Mouse (Mus musculus): Measurements from ENCODE around the gene Btbd7.

Btbd7 gene

DNA sequence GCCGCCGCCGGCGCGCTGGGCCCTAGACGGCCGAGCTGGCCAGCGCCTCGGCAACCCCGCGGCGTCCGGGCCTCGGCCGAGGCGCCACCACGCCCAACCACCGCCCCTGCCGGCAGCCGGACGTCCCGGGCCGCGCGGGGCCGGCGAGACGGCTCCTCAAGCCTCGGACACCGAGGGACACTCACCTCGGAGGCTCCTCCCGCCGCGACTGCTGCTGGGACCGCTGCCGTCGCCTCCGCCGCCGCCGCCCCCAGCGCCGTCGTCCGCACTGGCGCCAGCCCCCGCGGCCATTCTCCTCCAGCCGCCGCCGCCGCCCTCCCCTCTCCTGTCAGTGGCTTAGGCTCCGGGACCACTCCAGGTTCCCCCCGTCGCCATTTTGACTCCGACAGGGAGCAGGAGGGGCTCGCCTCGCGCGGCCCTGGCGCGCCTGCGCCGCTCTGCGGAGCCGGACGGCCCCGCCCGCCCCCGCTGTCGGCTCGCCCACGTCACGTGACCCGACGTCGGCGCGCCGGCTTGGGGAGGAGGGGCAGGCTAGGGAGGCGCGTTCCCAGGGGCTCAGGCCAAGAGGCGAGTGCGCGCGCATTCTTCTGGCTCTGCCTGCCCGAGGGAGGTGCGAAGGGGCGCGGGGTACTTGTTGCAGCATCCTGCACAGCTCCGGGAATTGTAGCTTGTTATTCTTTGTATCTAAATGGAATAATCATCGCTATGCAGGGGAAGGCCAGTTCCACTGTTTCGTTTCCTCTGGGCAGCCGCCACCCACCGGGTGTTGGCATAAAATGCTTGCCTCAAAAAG lies at the start of gene Btbd7:
TSS of gene Btbd7 (minus strand) at position 441 of the 793 bp plus-strand sequence.
- peak; percentile 95 to 96 for DNase-seq

DNA sequence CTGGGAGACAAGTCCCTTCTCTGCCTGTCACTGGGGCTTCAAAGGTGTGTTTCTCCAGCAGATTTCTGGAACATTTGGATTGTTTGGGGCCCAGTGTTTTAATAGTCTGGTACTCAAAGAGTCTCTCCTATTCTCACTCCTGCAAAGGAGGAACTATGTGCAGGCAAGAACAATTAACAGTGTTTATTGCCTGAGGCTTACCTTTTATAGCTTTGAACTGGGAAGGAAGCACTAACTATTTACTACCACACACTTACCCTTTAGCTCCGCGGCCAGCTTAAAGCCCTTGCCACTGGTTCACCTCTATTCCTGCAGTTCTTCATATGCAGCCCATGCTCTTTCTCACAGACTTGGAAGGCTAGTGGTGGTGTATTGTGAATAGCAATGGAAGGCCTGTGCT lies 37.8 kb upstream of the Btbd7 start:
- no peak for DNase-seq

DNA sequence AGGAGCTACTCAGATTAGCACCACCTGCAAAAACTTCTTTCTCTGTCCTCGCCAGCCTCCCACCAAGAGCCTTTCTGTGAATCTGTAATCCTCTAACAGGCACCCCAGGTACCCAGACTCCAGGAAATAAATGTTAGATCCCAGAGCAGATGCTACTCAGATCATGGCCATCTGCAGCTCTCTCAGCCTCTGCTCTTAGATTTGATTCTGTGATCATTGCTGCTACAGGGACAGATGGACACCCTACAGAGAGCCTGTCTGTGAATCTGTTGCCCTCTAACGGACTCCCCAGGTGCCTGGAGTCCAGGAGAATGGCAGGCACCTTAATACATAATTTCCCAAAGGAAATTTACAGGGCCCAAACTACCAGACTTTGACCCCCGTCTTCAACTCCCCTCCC lies 29.9 kb upstream of the Btbd7 start:
- peak; percentile 81 to 87 for DNase-seq

DNA sequence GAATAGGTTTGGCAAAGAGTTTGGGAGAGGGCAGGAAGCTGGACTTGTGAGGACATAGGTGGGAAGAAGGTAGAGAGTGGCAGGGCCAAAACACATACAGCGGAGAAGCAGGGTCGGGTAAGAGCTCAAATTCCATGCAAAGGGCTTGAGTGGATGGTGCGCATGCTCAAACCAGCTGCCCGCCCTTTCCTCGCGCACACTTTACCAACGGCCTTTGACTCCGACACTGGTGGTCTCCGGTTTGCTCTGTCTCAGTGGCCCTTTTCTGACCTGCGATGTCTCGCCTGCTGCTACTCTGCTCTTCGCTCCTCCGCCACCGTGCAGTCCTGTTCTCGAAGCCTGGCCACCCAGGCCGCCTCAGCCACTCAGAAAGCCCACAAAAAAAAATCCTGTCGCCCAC lies 20.8 kb upstream of the Btbd7 start, which contains the start of gene Cox8c:
TSS of gene Cox8c (plus strand) at position 226 of the 400 bp plus-strand sequence.
- no peak for DNase-seq

DNA sequence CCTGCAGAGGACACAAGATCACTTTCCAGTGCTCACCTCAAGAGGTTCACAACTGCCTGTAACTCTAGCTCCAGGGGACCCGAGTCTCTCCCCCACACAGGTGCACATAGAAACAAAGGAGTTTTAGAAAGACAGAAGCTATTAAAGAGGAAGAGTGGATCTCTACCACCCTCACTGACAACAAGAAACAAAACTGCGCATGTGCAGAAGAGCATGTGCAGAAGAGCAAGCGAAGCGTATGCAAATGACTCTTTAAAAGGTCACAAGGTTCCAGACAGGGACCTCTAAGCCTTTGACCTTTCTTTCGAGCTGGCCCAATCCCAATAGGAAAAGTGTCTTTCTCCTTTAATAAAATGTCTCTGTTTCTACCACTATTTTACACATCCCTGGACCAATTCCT lies 10.3 kb upstream of the Btbd7 start:
- DNase-seq: no peak

DNA sequence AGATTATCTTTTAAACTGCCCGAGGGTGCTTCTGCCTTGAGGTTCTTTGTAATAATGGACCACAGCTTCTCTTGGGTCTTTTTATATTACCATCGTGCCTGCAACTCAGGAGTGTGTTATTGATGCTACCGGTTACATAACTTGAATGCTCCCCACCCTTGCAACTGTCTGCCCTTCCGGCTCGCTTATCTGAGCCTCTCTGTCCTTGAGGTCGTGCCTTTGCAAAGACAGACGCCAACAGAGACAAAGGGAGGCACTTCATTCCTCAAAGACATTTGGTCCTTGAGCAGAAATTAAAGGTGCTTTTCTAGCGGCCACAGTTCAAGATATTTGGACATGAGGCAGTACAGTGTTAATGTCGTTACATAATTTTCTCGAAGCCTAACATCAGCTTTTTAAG lies 9.1 kb upstream of the Btbd7 start:
- DNase-seq: no peak

DNA sequence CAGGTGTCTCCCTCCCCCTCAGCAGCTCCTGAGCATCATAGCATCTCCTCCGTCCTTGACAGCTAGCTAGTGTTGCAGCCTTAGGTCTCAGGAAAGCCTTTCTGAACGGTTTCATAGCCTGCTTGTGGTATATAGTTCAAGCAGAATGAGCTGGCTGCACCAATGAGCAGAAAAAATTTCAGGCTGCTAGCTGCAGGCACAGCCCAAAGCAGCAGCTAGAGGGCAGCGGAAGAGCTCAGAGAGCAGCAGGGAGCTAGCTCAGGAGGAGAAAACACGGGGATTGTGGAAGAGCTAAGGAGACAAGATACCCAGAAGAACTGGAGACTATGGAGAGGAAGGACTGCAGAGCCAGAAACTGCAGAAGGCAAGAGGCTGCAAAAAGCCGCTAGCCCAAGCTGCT lies 7.5 kb upstream of the Btbd7 start:
- DNase-seq: peak; percentile 24 to 36

DNA sequence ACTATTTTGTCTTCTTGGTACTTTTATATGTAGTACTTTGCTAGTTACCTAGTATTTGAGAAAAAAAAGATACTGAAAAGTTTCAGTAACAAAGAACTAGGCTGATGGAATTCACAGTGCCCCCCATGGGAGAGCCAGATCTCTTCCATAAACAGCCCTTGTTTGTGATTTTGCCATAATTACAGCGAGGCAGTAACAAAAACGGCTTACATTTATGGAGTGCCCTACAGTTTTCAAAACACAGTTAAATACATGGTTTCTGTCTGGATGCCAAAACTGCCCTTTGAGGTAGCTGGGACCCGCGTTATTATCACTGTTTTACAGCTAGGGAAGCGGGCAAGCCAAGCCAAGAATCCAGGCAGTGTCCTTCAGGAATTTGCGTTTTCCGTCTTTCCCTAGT lies 630 bp upstream of the Btbd7 start:
- DNase-seq: no peak

DNA sequence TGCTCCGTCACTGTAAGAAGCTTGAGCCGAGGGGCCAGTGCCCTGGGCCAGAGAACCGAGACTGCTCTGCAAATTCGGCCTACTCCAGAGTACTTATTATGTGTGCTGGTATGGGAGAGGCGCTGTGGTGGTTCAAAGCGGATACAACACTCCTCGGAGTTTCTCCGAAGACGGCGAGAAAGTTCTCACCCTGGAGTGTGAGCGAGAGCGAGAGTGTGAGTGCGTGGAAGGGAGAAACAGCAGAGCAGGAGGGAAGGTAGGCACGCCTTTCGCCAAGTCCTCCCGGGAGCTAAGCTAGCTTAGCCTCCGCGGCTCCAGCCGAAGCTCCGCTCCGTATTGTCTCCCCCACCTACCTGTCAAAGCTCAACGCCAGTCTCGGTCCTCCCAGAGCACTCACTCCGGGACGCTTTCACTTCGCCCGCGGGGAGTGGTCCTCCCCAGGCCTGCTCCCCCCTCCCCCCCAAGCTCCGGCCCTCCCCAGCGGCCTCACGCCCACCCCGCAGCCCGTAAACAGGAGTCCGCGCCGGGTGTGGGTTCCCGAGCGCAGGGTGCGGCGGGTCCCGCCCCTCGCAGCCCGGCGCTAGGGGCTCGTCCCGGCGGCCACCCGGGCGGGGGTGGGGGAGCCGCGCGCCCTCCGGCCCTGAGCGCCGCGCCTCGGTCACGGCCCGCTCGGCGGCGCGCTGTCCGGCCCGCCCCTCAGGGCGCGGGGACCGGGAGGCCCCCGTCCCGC lies 805 bp downstream of the Btbd7 start:
- DNase-seq: peak; percentile 25 to 30

DNA sequence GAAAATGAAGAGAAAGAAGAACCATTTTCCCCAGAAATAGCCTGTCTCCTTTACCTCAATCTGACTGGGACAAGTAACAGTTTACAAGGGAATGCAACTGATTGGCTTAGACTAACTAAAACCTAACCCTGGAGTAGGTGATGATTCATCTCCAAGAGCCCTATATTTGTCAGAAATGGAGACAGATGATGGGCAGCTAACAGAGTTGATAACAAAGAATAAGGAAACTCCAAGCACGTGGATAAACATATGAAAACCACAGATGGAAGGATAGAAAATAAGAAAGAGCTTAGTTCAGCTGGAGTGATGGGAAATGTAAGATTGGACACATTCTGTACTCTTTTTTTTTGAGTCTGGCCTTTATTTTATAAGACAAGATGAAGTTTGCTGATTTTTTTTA lies 7.7 kb downstream of the Btbd7 start:
- no peak for DNase-seq

DNA sequence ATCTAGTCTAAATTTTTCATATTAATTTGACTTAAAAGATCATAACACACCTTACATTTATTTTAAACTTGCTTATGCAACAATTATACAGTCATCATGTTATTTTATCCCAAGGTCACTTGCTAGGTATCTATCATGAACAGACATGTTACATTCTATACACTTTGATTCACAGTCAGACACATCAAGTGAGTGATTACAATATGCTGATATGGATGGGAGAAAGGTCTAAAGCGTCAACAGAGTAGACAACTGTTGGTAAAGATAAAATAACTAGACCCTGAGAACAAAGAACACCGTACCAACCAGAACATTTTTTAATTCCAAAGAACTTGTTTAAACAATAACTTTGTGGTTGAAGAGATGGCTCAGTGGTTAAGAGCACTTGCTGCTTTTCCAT lies 8.5 kb downstream of the Btbd7 start:
- DNase-seq: no peak

DNA sequence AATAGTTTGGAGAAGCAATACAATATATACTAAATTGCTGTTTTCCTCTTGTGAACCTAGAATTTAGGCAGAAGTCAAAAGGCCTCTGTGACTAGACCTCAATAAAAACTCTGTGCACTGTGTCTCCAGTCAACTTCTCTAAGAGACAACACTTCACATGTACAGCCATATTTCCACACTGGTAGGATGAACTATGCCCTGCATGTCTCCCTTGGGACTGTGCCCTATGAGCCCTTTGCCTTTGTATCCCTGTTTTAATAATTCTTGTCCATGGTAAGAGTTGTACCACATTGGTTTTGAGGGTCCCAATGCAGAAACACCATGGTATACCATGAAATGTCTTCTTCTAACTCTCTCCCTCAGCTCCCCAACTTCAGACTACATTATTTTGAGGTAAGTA lies 17.5 kb downstream of the Btbd7 start:
- no peak for DNase-seq

DNA sequence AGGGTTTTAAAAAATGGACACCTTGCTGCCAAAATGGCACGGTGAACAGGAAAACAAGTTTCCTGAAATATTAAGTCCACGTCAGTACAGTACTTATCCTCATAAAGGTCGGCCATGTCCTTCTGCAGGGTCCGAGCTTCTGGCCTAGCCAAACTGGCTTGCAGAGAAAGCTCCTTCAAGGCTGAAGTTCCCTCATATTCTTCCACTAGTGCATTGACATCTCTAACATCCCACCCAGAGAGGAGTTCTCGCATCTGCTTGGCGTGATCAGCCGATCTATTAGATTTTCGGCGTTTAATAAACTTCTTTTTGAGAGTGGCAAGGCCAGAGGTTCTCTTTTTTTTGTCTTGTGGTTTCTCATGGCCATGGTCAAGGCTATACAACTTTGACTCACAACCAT lies 40.0 kb downstream of the Btbd7 start:
- no peak for DNase-seq

DNA sequence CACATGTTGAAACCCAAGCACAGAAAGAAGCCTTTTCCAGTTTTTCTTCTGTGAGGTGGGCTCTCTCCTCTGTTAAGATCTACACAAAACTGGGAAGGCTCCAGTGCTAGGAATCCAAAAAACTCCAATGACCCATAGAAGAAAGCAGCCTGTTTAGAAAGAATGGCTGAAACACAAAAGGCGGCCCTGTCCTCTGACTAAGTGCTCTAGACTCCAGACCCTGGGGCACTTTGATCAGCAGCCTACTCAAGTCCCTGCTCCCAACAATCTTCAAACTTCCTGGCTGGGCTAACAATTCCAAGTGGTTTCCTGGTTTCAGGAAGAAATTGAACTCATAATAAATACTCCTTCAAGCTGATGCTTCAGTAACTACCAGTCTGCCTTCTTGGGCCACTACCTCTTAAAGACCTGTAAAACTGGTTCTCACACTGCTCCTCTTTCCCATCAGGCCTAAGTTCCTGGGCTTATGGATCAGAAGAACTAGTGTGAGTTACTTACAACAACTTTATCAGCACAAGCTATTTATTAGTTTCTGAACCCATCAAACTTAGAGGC lies 45.4 kb downstream of the Btbd7 start:
- DNase-seq: no peak

DNA sequence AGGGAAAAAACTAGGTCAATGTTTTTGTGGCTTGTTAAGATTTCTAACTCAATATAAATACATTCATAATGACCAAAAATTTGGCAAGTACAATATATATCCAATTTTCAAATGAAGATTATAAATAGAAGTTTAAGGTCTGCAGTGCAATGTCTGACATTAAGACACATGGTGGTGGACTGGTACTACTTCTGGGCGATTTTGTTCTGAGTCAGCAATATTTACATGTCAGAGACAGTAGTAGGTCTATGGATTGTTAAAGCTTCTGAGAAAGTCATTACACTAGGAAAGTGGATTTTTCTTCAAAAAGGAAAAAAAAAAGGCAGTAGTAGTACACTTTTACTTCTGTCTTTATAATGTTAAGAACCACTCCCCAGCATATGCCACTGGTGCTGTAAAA lies 46.4 kb downstream of the Btbd7 start:
- no peak for DNase-seq

DNA sequence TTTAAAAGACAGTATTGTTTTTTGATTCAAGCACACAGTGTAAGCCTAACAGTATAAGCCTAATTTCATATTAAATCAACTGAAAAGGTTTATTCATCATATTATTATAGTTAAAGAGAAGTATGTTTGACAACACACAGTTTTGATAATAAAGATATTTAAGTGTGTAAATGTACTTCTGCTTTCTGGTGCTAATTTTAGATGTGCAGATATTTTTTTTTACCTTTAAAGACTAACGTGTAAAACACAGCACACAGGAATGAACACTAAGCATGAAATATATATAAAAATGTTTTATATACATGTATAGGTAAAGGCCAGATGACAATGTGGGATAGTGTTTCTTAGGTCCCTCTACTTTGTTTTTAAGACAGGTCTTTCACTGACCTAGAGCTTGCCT lies 51.2 kb downstream of the Btbd7 start:
- no peak for DNase-seq

DNA sequence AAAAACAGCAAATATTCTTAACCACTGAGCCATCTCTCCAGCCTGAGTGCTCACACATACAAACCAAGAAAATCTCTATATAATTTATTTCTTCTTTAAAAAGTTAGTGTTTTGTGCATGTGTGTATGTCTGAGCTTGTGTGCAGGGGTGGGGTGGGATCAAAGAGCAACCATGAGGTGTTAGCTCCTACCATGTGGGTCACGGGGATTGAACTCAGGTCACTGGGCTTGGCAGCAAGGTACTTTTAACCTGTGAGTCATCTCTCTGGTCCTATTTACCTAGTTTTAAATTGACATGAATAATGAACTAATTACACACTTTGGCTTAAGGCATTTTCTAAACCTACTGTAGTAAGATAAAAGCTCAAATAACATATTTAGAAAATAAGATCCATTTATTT lies 51.9 kb downstream of the Btbd7 start:
- DNase-seq: no peak

DNA sequence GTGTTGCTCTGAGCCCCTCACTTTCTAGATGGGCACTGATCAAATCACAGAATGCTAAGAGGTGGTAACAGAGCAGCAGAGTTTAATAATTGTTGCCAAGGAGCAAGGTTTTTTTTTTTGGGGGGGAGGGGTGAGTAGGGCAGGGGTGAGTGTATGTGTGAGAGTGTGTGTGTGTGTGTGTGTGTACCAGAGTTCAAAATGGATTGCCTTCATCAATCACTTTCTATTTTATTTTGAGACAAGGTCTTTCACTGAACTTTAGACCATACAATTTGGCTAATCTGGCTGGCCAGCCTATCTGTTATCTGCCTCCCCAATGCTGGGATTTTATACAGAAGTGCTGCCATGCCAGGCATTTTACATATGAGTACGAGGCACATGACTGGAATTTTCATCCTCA lies 63.4 kb downstream of the Btbd7 start:
- no peak for DNase-seq

DNA sequence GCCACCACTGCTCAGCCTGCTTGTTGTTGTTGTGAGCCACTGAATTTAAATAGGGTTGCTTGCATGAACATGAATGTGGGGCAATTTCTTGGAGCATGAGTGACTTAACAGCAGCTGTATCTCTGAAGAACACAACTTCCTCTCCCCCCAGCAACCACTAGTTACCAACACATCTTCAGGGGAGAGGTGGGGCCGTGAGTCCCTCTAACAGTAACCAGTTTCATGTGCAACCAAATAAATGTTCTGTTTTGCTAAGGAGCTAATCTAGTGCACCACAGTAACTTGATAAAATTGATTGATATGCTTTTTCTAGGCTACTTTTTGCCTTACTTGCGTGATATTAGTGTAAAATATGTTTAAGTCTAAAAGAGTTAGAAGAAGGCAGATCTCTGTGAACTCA lies 78.7 kb downstream of the Btbd7 start:
- DNase-seq: no peak

DNA sequence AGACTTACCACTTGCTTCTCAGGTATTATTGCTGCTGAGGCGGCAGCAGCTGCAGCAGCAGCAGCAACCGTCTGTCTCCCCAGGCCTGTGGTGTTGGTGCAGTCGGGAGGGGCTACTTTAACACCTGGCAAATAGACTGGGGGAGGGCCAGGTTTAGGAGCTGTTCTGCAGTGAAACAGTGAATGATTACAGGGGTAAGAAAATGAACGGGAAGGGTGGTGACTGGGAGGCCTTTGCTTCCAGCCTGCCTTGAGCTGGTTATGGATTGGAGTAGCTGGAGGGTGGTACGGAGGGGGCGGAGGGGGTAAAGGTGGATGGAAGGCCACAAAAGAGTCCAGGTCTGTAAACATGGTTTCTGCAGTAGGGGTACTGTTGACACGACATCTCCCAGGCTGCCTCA lies 90.3 kb downstream of the Btbd7 start:
- no peak for DNase-seq

DNA sequence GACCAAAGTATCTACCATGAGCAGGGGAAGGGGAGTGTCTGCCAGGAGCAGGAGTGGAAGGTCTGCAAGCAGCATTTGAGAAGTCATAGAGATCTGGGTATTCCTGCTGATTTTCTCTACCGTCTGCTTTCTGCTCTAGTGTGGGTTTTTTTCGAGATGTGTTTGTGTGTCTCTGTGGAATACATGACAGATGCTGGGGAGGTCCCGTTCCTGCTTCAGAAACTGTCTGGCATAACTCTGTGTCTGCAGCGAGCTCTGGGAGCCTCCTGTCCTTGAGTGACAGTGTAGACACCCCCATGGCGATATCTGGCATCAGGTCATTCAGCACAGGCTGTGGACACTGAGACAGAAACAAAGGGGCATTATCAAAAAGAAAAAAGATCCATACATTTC lies 92.7 kb downstream of the Btbd7 start:
- DNase-seq: no peak

DNA sequence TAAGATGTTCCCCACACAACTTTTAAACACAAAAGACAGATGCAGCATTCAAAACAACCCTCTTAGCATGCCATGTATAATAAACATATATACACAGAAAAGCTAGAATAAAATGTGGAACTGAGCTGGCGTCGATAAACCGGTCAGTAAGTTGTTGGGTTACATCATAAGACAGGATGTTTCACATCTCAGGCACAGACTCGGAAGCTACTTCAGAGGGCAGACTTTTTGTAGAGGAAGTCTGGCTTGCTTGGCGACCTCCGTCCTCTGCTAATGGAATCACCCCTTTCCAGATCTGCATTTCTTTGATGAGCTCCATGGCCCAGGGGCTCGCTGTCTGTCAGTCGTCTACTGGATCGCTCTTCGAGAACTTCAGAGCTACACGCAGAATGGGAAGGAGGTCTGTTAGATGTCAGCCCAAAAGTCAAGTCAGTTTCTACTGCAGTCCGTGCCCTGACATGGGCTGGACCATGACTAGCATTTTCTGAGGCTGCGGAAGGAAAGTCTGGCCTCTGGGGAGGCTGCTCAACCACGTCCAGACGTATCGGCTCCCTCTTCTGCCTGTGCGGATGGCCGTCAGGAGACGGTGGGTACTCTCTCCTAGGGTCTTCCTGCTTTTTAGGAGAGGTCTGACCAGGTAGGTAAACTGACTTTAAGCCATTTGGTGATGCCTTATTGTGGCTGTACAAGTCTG lies 93.2 kb downstream of the Btbd7 start:
- DNase-seq: no peak

DNA sequence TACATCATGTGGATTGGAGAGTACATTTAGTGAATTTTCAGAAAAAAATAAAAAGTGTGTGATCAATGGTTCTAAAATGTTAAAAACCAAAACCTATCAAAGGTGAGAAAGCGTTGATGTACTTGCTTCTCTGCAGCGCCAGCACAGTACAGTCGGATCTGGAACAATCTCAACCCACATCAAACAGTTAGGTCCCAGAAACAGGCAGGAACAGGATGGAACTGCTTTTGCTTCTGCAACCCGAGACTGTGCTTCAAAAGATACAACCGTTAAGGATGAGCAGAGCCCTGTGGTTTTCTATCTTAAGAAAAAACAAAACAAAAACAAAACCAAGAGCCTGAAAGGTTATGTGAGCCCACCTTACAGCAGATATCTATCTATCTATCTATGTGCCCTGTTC lies 95.4 kb downstream of the Btbd7 start:
- no peak for DNase-seq

DNA sequence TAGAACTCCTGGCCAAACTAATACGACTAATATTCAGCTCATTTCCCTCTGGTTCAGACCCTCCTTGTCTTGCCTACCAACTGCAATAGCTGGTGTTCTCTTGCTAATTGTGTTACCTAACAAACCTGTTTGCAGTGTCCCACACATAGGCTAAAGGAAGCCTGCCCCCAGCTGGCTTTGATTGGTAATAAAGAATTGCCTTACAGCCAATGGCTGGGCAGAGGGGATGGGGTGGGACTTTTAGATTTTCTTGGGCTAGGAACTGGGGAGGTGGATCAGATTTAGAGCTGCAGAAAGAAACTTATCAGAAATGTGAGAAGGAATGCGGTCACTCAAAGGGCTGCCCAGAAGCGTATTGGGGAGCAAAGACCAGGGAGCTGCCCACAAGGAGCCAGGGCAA lies 98.8 kb downstream of the Btbd7 start:
- DNase-seq: no peak
